Mouse (Mus musculus) cerebellum, adult 8-10 months (tissue): ENCODE data around the gene Gm10770.
A peak's percentile ranks its signal among the peaks of the same experiment; 100 is the strongest.
"Not testable (repeated sequence)": the region's sequence is repeated elsewhere in the genome, so short reads cannot be mapped to it uniquely, and the experiment has no call there.

Experiments
- DNase-seq: peaks from one replicate; pipeline ENCODE4 v3.0.0; 2022

Gm10770 gene

GRCm38 (mm10) chr2:150179579-150179978 lies at the start of gene Gm10770:
TSS of gene Gm10770 (minus strand) at chr2:150179679.
- not testable (repeated sequence) for DNase-seq

DNA sequence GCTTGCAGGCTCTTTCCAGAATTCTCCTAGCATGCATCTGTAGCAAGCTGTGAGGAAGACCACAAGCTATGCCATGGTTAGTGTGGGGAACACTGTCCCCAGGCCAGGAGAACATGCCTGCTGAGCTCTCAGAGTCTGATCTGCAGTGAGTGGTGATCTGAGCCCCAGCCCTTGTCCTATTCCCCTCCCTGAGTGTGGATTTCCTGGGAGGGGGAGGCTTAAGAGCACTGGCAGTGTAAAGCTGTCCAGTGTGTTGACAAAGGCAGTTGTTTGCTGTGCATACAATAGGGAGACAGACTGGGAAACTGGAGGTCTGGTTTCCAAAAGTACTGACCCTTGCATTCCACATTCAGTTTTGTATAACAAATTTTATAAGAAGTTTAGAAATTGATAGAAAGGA lies 43.8 kb upstream of the Gm10770 start:
- DNase-seq: not testable (repeated sequence)

- not testable (repeated sequence) for DNase-seq
Measured at GRCm38 (mm10) chr2:150218363-150218725, 38.9 kb upstream of the Gm10770 start.

- DNase-seq: peak; percentile 79
Measured at GRCm38 (mm10) chr2:150217600-150218362, 38.3 kb upstream of the Gm10770 start, which contains the start of gene Zfp937. TSS of gene Zfp937 (plus strand) at chr2:150218073.

DNA sequence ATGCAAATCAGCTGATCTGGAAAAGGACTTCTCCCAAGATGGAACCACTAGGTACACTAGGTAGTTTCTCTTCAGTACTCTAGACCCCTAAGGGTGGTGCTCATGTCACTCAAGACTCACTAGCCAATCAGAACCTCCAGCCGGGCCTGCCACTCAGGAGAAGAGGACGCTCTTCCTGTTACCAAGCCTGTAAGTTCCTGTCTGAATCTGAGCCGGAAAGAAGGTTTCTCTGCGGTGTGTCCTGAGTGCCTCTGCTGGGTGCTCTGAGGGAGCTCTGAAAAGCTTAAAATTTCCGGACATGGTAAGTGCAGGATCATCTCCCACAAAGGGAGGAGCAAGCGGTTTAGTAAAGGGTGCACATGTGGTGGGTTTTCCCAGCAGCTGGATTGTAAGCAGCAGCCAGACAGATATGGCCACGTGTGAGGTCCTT lies 2.1 kb upstream of the Gm10770 start, which contains the start of gene Gm14139:
Gene Gm14139 (plus strand): TSS at position 186 of the 430 bp plus-strand sequence.
- not testable (repeated sequence) for DNase-seq

DNA sequence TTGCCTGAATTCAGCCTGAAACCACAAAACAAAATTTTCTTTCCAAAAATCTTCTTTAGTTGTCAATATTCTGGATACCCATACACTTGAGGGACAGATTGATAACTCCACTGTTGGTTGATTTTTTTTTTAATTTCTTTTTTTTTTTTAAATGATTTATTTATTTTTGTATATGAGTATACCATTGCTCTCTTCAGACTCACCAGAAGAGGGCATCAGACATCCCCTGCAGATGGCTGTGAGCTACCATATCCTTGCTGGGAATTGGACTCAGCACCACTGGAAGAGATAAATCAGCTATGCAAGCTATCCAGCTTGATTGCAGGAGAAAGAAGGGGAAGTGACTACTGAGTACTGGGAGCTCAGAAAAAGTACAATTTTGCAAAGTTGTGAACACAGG lies 1.6 kb upstream of the Gm10770 start:
- DNase-seq: not testable (repeated sequence)

DNA sequence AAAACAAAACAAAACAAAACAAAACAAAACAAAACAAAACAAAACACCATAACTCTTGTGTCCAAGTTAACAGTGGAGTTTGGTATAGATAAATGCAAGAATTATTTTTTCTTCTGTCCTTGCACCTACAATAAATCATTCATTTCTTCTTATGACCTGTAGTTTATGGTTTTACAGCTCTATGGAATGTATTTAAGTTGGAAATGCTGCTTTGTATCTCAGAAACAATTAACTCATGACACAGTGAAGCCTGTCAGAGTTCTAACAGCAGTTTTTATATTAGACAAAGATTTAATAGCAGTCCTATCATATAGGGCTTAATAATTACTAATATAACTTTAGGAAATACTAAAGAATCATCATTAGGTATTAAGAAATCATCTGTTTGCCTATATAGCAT lies 5.6 kb downstream of the Gm10770 start:
- no peak for DNase-seq

DNA sequence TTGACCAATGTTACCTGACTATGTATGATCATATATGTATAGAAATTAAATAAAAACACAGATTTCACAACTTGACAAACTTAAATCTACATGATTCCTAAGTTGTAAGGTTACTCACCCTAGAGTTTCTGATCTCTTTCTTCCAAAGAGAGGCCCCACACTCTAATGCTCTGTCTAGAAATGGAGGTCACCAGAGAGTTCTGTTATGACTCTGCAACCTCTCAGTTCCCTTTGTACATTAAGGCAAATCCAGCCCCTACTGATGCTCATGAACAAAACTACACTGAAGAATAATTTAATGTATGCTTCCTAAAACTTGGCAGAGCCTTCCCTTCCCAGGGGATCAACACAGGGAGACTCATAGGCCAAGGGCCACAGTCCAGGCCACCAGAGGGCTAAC lies 12.8 kb downstream of the Gm10770 start:
- no peak for DNase-seq

GRCm38 (mm10) chr2:150136435-150136897 lies 43.0 kb downstream of the Gm10770 start, which contains the start of gene Zfp120:
TSS of gene Zfp120 (minus strand) at chr2:150136708.
- peak; percentile 81 for DNase-seq

GRCm38 (mm10) chr2:150132773-150133172 lies 46.7 kb downstream of the Gm10770 start:
- no peak for DNase-seq

- DNase-seq: not testable (repeated sequence)
Measured at GRCm38 (mm10) chr2:150132002-150132401, 47.5 kb downstream of the Gm10770 start.
